Mouse (Mus musculus) limb, embryonic 10.5 days (tissue): ENCODE results near the gene Plau. TPM values are rescaled to one million over a fixed set of nuclear protein-coding genes. Genes with fewer than 3 reads are reported as not detected.

Experiments
- DNase-seq: peaks from one replicate; pipeline ENCODE4 v3.0.0-alpha.2; 2017; ENCODE audit warnings: low spot score
- H3K27ac ChIP-seq: fragments of 300-500 bp; sonication (generic); 2 replicates; pipeline ENCODE4 v1.5.1; 2016; ENCODE audit warnings: mild to moderate bottlenecking
- H3K27me3 ChIP-seq: fragments of 300-500 bp; sonication (generic); 2 replicates; pipeline ENCODE4 v1.6.1; 2016; ENCODE audit warnings: low read depth, mild to moderate bottlenecking; ENCODE audit not compliant: poor library complexity, severe bottlenecking
- H3K36me3 ChIP-seq: fragments of 300-500 bp; sonication (generic); 2 replicates; pipeline ENCODE4 v1.6.1; 2016; ENCODE audit warnings: mild to moderate bottlenecking, moderate library complexity
- H3K4me1 ChIP-seq: fragments of 300-500 bp; sonication (generic); 2 replicates; pipeline ENCODE4 v1.6.1; 2016
- H3K4me3 ChIP-seq: fragments of 300-500 bp; sonication (generic); 2 replicates; pipeline ENCODE4 v1.5.1; 2016; ENCODE audit warnings: mild to moderate bottlenecking, moderate library complexity
- H3K9me3 ChIP-seq: fragments of 300-500 bp; sonication (generic); replicated peaks from 2 replicates; pipeline ENCODE4 v1.6.1; 2016; ENCODE audit warnings: mild to moderate bottlenecking
- WGBS: fragments of 180-500 bp; shearing (Covaris S2); methylation state at CpG from one replicate; pipeline ENCODE4 v1.1.7; 2016; 5-methylcytosine and 5-hydroxymethylcytosine counted together
- polyA plus RNA-seq: library from polyadenylated mRNA; unstranded; fragments of >200 nt; fragmentation: Nextera tagmentation; extraction: Ambion mirVana; gene quantifications from 2 replicates; pipeline ENCODE4 v1.2.1, GENCODE M21; 2016

The Plau gene
- polyA plus RNA-seq, 1 experiment from 2014 or later = 0.55 TPM

- 82% methylated on average over 3 of the region's 3 CpGs for WGBS
- no peak overlapping the region for H3K27ac ChIP-seq
- H3K27me3 ChIP-seq = no peaks in the 10 kb centered on the region
- no peaks in the 10 kb centered on the region for H3K36me3 ChIP-seq
- no peaks in the 10 kb centered on the region for H3K9me3 ChIP-seq
- DNase-seq = no peak
- H3K4me3 ChIP-seq = no peak overlapping the region
- peaks cover 14% of the 10 kb centered on the region for H3K4me1 ChIP-seq
Observed at GRCm38 (mm10) chr14:20815448-20815847, 21.0 kb upstream of the Plau start.

- Histone ChIP-seq H3K9me3 (no peaks in the 10 kb centered on the region), H3K36me3 (no peaks in the 10 kb centered on the region)
- 89% methylated on average over 1 of the region's 1 CpGs for WGBS
Observed at GRCm38 (mm10) chr14:20824517-20824916, 11.9 kb upstream of the Plau start.

GRCm38 (mm10) chr14:20825516-20825915 is 10.9 kb upstream of the Plau start:
- 91% methylated on average over 2 of the region's 2 CpGs for WGBS
- Histone ChIP-seq H3K4me1 (peaks cover 8% of the 10 kb centered on the region), H3K27me3 (no peaks in the 10 kb centered on the region), H3K27ac (no peak overlapping the region), H3K4me3 (no peak overlapping the region), H3K36me3 (no peaks in the 10 kb centered on the region), H3K9me3 (no peaks in the 10 kb centered on the region)
- no peak for DNase-seq

More at GRCm38 (mm10) chr14:20824517-20824916, 11.9 kb upstream of the Plau start:
- Histone ChIP-seq H3K27me3 (no peaks in the 10 kb centered on the region), H3K4me3 (no peak overlapping the region), H3K27ac (no peak overlapping the region), H3K4me1 (peaks cover 6% of the 10 kb centered on the region)
- DNase-seq = no peak

GRCm38 (mm10) chr14:20827061-20827460 is 9.4 kb upstream of the Plau start:
- no peaks in the 10 kb centered on the region for H3K36me3 ChIP-seq
- no peaks in the 10 kb centered on the region for H3K27me3 ChIP-seq
- H3K4me3 ChIP-seq = no peak overlapping the region
- peaks cover 8% of the 10 kb centered on the region for H3K4me1 ChIP-seq
- DNase-seq = no peak
- H3K27ac ChIP-seq = no peak overlapping the region
- 75% methylated on average over 8 of the region's 8 CpGs for WGBS
- no peaks in the 10 kb centered on the region for H3K9me3 ChIP-seq

GRCm38 (mm10) chr14:20827491-20827890 is 9.0 kb upstream of the Plau start:
- Histone ChIP-seq H3K4me1 (peaks cover 8% of the 10 kb centered on the region), H3K27ac (no peak overlapping the region), H3K9me3 (no peaks in the 10 kb centered on the region), H3K4me3 (no peak overlapping the region), H3K27me3 (no peaks in the 10 kb centered on the region), H3K36me3 (no peaks in the 10 kb centered on the region)
- no peak for DNase-seq
- 90% methylated on average over 5 of the region's 5 CpGs for WGBS

GRCm38 (mm10) chr14:20828524-20828923 is 7.9 kb upstream of the Plau start:
- 87% methylated on average over 3 of the region's 3 CpGs for WGBS
- peaks cover 8% of the 10 kb centered on the region for H3K4me1 ChIP-seq
- no peak overlapping the region for H3K4me3 ChIP-seq
- H3K27ac ChIP-seq = no peak overlapping the region
- no peaks in the 10 kb centered on the region for H3K27me3 ChIP-seq
- H3K9me3 ChIP-seq = no peaks in the 10 kb centered on the region
- DNase-seq = no peak
- H3K36me3 ChIP-seq = no peaks in the 10 kb centered on the region

- no peak for DNase-seq
- peaks cover 3% of the 10 kb centered on the region; the same call in 1 of the 2 replicates for H3K27me3 ChIP-seq
- H3K9me3 ChIP-seq = no peaks in the 10 kb centered on the region
- H3K27ac ChIP-seq = no peak overlapping the region
- no peaks in the 10 kb centered on the region for H3K36me3 ChIP-seq
- H3K4me1 ChIP-seq = peaks cover 8% of the 10 kb centered on the region
- H3K4me3 ChIP-seq = no peak overlapping the region
- 87% methylated on average over 12 of the region's 12 CpGs for WGBS
Observed at GRCm38 (mm10) chr14:20829523-20830366, 6.7 kb upstream of the Plau start.

GRCm38 (mm10) chr14:20831141-20831910 is 5.1 kb upstream of the Plau start:
- no peak overlapping the region for H3K4me3 ChIP-seq
- no peaks in the 10 kb centered on the region for H3K9me3 ChIP-seq
- H3K27ac ChIP-seq = no peak overlapping the region
- no peaks in the 10 kb centered on the region for H3K36me3 ChIP-seq
- peaks cover 7% of the 10 kb centered on the region for H3K4me1 ChIP-seq
- 80% methylated on average over 9 of the region's 9 CpGs for WGBS
- peaks cover 4% of the 10 kb centered on the region; the same call in 1 of the 2 replicates for H3K27me3 ChIP-seq
- no peak for DNase-seq

- no peak overlapping the region for H3K27ac ChIP-seq
- no peak overlapping the region for H3K4me3 ChIP-seq
- peaks cover 5% of the 10 kb centered on the region for H3K27me3 ChIP-seq
- H3K9me3 ChIP-seq = no peaks in the 10 kb centered on the region
- H3K36me3 ChIP-seq = no peaks in the 10 kb centered on the region
- H3K4me1 ChIP-seq = peaks cover 12% of the 10 kb centered on the region
- WGBS = 73% methylated on average over 1 of the region's 1 CpGs
- no peak for DNase-seq
Observed at GRCm38 (mm10) chr14:20831915-20832314, 4.5 kb upstream of the Plau start.

- DNase-seq = no peak
- 89% methylated on average over 4 of the region's 4 CpGs for WGBS
Observed at GRCm38 (mm10) chr14:20833525-20833924, 2.9 kb upstream of the Plau start.

GRCm38 (mm10) chr14:20834136-20834535 is 2.3 kb upstream of the Plau start:
- Histone ChIP-seq H3K36me3 (no peaks in the 10 kb centered on the region), H3K27ac (no peak overlapping the region), H3K4me1 (peaks cover 21% of the 10 kb centered on the region), H3K4me3 (no peak overlapping the region), H3K9me3 (no peaks in the 10 kb centered on the region), H3K27me3 (peaks cover 27% of the 10 kb centered on the region)
- no peak for DNase-seq
- 65% methylated on average over 7 of the region's 7 CpGs for WGBS

More at GRCm38 (mm10) chr14:20833525-20833924, 2.9 kb upstream of the Plau start:
- H3K27ac ChIP-seq = no peak overlapping the region
- peaks cover 21% of the 10 kb centered on the region for H3K27me3 ChIP-seq
- H3K4me3 ChIP-seq = no peak overlapping the region
- peaks cover 21% of the 10 kb centered on the region for H3K4me1 ChIP-seq
- no peaks in the 10 kb centered on the region for H3K36me3 ChIP-seq
- no peaks in the 10 kb centered on the region for H3K9me3 ChIP-seq

GRCm38 (mm10) chr14:20836905-20837376 is 481 bp downstream of the Plau start:
- Histone ChIP-seq H3K4me1 (peaks cover 18% of the 10 kb centered on the region), H3K27me3 (peaks cover 31% of the 10 kb centered on the region), H3K27ac (peak overlapping the region; percentile 85), H3K4me3 (peak overlapping the region; percentile 65), H3K9me3 (no peaks in the 10 kb centered on the region), H3K36me3 (no peaks in the 10 kb centered on the region)
- no peak for DNase-seq
- 8% methylated on average over 10 of the region's 10 CpGs for WGBS

- Histone ChIP-seq H3K4me1 (peaks cover 18% of the 10 kb centered on the region), H3K27me3 (peaks cover 31% of the 10 kb centered on the region), H3K27ac (no peak overlapping the region), H3K9me3 (no peaks in the 10 kb centered on the region), H3K4me3 (no peak overlapping the region), H3K36me3 (no peaks in the 10 kb centered on the region)
- DNase-seq = no peak
- WGBS = 74% methylated on average over 7 of the region's 7 CpGs
Observed at GRCm38 (mm10) chr14:20837681-20838080, 1.2 kb downstream of the Plau start.
